Mouse (Mus musculus) cerebellum, adult 2 months (tissue): ENCODE measurements around the gene Rwdd2b. TPM values are rescaled to one million over a fixed set of nuclear protein-coding genes. Genes with fewer than 3 reads are reported as not detected.

ENCODE experiments used
- DNase-seq, 2 experiments: peaks; one replicate each; pipeline ENCODE4 v3.0.0; 2021
- H3K27ac ChIP-seq: fragments of 200-500 bp; 2 replicates; pipeline ENCODE4 v1.5.1; 2012; ENCODE audit warnings: low read length, control low read depth, inconsistent platforms; ENCODE audit not compliant: insufficient read depth
- H3K27me3 ChIP-seq: fragments of 200-500 bp; 2 replicates; pipeline ENCODE4 v1.6.1; 2012; ENCODE audit warnings: inconsistent platforms, mild to moderate bottlenecking, low read length, moderate library complexity; ENCODE audit not compliant: control insufficient read depth, insufficient read depth
- H3K4me1 ChIP-seq: fragments of 200-500 bp; 2 replicates; pipeline ENCODE4 v1.6.1; 2011; ENCODE audit warnings: low read length; ENCODE audit not compliant: control insufficient read depth, insufficient read depth
- H3K4me3 ChIP-seq: fragments of 200-500 bp; replicated peaks from 2 replicates; pipeline ENCODE3; 2011; ENCODE audit warnings: mild to moderate bottlenecking, low read depth, low read length, control low read depth; ENCODE audit not compliant: insufficient read depth
- CTCF ChIP-seq: fragments of 200-500 bp; IDR thresholded peaks from 2 replicates; pipeline ENCODE4 v1.5.1; 2011; ENCODE audit warnings: low read depth, mild to moderate bottlenecking, control low read depth, low read length, moderate library complexity, borderline replicate concordance; ENCODE audit not compliant: insufficient read depth
- POLR2A ChIP-seq: fragments of 200-500 bp; IDR thresholded peaks from 2 replicates; pipeline ENCODE4 v1.6.1; 2011; ENCODE audit warnings: low read length, control low read depth, borderline replicate concordance; ENCODE audit not compliant: insufficient read depth
- WGBS: fragments of 180-500 bp; shearing (Covaris S2); methylation state at CpG from one replicate; pipeline ENCODE4 v1.1.7; 2018; 5-methylcytosine and 5-hydroxymethylcytosine counted together
- polyA plus RNA-seq: library from polyadenylated mRNA; depleted of rRNA; stranded (reverse); fragments of >200 nt; gene quantifications from 2 replicates; pipeline ENCODE4 v1.2.3, GENCODE M21; 2012

The Rwdd2b gene
- polyA plus RNA-seq, 1 experiment = 11.5 TPM

DNA sequence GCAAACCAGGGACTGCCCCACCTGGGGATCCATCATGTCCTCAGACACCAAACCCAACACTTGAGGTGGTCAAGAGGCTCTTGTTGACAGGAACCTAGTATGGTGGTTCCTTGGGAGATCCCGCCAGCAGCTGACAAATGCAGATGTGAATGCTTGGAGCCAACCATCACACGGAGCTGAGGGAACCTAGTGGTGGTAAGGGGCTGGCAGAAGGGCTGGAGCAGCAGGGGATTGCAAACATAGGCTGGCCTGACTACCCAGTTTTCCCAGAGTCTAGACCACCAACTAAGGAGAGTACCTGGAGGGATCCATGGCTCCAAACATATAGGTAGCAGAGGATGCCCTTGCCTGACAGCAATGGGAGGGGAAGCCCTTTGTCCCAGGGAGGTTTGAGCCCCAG, 12.9 kb upstream of the Rwdd2b start:
- no peak for TF ChIP-seq POLR2A
- no peak for TF ChIP-seq CTCF
- Histone ChIP-seq H3K4me3 (no peak overlapping the region), H3K27me3 (no peaks in the 10 kb centered on the region), H3K27ac (no peak overlapping the region), H3K4me1 (peaks cover 2% of the 10 kb centered on the region)
- no peak for DNase-seq
- 87% methylated on average over 2 of the region's 2 CpGs for WGBS

DNA sequence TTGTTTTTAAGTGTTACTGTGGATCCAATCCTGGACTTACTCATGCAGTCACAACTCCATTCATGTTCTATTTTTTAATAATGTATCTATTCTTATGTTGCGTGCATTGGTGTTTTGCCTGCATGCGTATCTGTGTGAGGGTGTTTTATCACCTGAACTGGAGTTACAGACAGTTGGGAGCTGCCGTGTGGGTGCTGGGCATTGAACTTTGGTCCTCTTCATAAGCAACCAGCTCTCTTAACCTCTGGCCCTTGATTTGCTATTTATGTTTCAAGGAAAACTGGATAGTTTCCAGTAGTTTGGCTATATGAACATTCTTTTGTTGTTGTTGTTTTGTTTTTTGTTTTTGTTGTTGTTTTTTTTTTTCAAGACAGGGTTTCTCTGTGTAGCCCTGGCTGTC, 5.2 kb upstream of the Rwdd2b start:
- Histone ChIP-seq H3K27me3 (no peaks in the 10 kb centered on the region), H3K4me1 (no peaks in the 10 kb centered on the region; the same call in 1 of the 2 replicates), H3K4me3 (no peak overlapping the region), H3K27ac (no peak overlapping the region)
- WGBS = 94% methylated on average over 3 of the region's 3 CpGs
- no peak for DNase-seq
- TF ChIP-seq CTCF (no peak), POLR2A (no peak)

DNA sequence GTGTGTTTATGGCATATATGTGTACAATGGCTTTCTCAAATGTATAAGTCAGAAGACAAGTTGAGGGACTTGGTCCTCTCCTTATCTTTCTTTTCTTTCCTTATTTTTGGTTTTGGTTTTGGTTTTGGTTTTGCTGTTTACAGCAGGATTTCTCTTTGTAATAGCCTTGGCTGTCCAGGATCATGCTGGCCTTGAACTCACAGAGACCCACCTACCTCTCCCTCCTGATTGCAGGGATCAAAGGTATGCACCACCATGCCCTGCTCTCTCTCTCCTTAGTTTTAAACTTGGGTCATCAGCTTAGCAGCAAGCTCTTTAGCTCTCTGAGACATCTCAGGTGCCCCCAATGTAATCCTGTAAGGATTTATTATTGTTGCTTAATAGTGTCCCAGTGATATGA, 4.7 kb upstream of the Rwdd2b start:
- H3K27ac ChIP-seq = no peak overlapping the region
- no peak for TF ChIP-seq CTCF
- TF ChIP-seq POLR2A = no peak
- H3K4me3 ChIP-seq = no peak overlapping the region
- H3K4me1 ChIP-seq = no peaks in the 10 kb centered on the region; the same call in 1 of the 2 replicates
- no peak for DNase-seq
- no peaks in the 10 kb centered on the region for H3K27me3 ChIP-seq

DNA sequence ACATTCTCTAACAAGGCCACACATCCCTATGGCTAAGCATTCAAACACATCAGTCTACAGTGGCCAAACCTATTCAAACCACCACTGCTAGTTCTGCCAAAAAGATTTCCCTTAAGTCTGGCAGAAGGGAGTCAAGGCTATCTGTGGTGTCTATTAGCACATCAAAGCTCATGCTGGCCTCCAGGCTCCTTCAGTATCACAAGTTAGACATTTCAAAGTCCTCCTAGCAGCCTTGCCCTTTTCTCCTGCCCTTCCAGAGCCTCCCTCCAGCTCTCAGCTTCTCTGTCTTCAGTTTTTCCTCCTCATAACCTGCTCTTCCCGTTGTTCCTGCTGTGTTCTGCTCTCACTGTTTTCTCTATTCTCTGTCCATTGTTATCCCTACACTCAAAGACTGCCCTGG, 3.7 kb upstream of the Rwdd2b start:
- H3K4me1 ChIP-seq = no peaks in the 10 kb centered on the region; the same call in 1 of the 2 replicates
- H3K27me3 ChIP-seq = no peaks in the 10 kb centered on the region
- 48% methylated on average over 1 of the region's 1 CpGs for WGBS
- H3K4me3 ChIP-seq = no peak overlapping the region
- no peak overlapping the region for H3K27ac ChIP-seq
- TF ChIP-seq CTCF = no peak
- no peak for TF ChIP-seq POLR2A
- DNase-seq = no peak

DNA sequence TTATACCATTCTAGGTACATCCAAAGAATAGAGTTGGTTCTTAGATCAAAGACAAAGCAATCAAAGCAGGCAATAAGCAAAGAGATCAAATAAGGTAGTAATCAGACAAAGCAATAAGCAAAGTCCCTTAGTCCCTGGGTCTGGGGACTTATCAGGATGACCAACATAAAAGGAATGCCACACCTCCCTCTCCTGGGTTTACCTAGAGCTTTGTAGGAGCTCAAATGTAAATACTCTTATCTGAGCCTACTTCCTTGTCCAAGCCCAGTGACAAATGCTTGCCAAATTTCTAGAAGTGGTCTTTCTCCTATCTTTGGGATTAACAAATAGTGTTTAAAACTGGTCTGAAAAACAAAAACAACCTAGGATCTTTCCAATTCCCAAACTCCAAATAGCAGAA, 2.9 kb upstream of the Rwdd2b start:
- no peaks in the 10 kb centered on the region; the same call in 1 of the 2 replicates for H3K4me1 ChIP-seq
- no peak for TF ChIP-seq CTCF
- no peak for TF ChIP-seq POLR2A
- no peaks in the 10 kb centered on the region for H3K27me3 ChIP-seq
- H3K27ac ChIP-seq = no peak overlapping the region
- no peak overlapping the region for H3K4me3 ChIP-seq
- DNase-seq = no peak

DNA sequence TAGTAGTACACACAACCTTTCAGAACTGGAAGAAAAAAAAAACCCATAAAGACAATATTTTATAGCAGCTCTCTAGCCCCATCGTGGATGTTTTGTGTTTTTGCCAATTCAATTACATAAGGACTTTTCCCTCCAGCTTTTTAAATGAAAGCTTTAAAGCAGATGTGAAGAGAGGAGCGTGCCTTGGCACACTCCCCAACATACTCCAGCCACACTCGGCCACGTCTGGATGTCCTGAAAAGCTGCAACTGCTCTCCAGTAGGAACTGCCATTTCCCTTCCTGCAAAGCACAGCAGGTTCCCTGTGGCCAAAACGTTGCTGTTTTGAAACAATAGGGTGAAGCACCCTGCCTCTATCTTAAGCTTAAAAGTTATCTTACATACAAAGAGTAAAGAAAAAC, 1.9 kb upstream of the Rwdd2b start:
- TF ChIP-seq POLR2A (no peak), CTCF (no peak)
- Histone ChIP-seq H3K27me3 (no peaks in the 10 kb centered on the region), H3K4me1 (no peaks in the 10 kb centered on the region; the same call in 1 of the 2 replicates), H3K4me3 (no peak overlapping the region), H3K27ac (no peak overlapping the region)
- DNase-seq = no peak
- WGBS = 30% methylated on average over 5 of the region's 5 CpGs

DNA sequence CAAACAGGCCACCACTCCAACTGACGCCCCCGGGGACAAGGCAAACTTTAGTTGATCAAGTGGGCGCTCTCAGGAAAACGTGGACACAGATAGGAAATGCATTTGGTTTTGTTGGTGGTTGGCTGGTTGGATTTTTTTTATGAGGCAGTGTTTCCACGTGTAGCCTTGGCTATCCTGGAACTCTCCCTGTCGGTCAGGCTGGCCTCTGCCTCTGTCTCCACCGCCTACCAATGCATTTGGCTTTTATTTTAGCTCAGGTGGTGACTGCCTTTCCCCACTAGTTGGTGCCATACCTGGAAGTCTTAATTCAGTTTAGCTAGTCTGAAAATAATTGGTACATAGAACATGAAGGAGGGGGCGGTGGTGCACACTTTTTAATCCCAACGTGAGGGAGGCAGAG, 716 bp upstream of the Rwdd2b start:
- DNase-seq = peak in 1 of 2 experiments; percentile 37
- H3K27me3 ChIP-seq = no peaks in the 10 kb centered on the region
- 22% methylated on average over 9 of the region's 9 CpGs for WGBS
- peak overlapping the region; percentile 68 for H3K4me3 ChIP-seq
- no peak for TF ChIP-seq POLR2A
- peak; percentile 37; the same call in 1 of the 2 replicates for TF ChIP-seq CTCF
- H3K27ac ChIP-seq = no peak overlapping the region
- H3K4me1 ChIP-seq = no peaks in the 10 kb centered on the region; the same call in 1 of the 2 replicates

DNA sequence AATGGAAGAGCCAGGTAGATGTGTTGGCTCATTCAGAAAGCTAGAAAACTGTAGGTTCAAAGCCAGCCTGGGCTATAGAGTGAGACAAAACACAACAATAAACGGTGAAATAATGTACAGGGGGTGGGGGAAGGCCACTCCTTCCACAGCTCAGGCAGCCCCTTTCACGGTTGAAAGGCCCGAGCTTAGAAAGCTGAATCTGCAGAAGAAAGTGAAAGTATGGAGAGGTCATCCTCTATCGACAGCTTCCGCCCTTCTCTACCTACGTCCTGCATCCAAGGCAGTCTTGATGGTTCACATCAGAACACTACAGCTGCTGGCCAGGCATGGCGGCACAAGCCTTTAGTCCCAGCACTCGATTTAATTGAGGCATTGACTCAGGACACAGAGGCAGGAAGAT, 1.7 kb downstream of the Rwdd2b start:
- H3K4me3 ChIP-seq = no peak overlapping the region
- TF ChIP-seq POLR2A = no peak
- TF ChIP-seq CTCF = no peak
- no peaks in the 10 kb centered on the region; the same call in 1 of the 2 replicates for H3K4me1 ChIP-seq
- 87% methylated on average over 8 of the region's 8 CpGs for WGBS
- H3K27ac ChIP-seq = no peak overlapping the region
- H3K27me3 ChIP-seq = no peaks in the 10 kb centered on the region
- no peak for DNase-seq

DNA sequence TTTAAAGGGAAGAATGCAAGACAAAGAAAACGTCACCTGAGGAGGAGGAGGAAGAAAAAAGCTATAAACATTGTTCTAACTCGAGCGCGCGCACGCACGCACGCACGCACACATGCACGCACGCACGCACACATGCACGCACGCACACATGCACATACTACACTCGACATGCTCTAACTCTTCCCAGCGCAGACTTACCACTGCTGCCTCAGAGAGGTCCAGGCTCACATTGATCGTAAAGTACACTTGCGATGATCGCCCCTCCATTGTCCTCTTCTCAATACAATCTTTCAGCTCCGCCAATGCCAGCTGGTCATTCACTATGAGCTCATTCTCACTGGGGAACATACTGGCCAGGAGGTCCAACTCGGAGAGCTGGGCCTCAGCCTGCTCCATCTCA, 3.3 kb downstream of the Rwdd2b start:
- TF ChIP-seq POLR2A (no peak), CTCF (no peak)
- 90% methylated on average over 21 of the region's 21 CpGs for WGBS
- no peaks in the 10 kb centered on the region for H3K27me3 ChIP-seq

More for the DNA sequence above, 3.3 kb downstream of the Rwdd2b start:
- Histone ChIP-seq H3K4me3 (no peak overlapping the region), H3K4me1 (no peaks in the 10 kb centered on the region; the same call in 1 of the 2 replicates), H3K27ac (no peak overlapping the region)
- DNase-seq = no peak
